Mouse (Mus musculus) lung, adult 2 months (tissue): Measurements from ENCODE around the gene Meiob.

Experiments
- CTCF ChIP-seq: fragments of 200-500 bp; IDR thresholded peaks from 2 replicates; pipeline ENCODE4 v1.5.1; 2011; ENCODE audit warnings: mild to moderate bottlenecking, low read length, control low read depth; ENCODE audit not compliant: insufficient read depth
- POLR2A ChIP-seq: fragments of 200-500 bp; IDR thresholded peaks from 2 replicates; pipeline ENCODE4 v1.6.1; 2011; ENCODE audit warnings: low read depth, mild to moderate bottlenecking, control low read depth, low read length, borderline replicate concordance; ENCODE audit errors: extremely low read depth

GRCm38 (mm10) chr17:24856589-24856988, 52.5 kb downstream of the Meiob start:
- TF ChIP-seq CTCF (no peak), POLR2A (no peak)
